Mouse (Mus musculus) retina, postnatal 1 day (tissue): Measurements from ENCODE around the gene Fbxo3.
"Not testable (repeated sequence)": the region's sequence is repeated elsewhere in the genome, so short reads cannot be mapped to it uniquely, and the experiment has no call there.

ENCODE experiments used
- DNase-seq: peaks from one replicate; pipeline ENCODE4 v3.0.0-alpha.2; 2012

Gene Fbxo3

GRCm38 (mm10) chr2:104038236-104038635 lies 10.7 kb downstream of the Fbxo3 start:
- DNase-seq: no peak

GRCm38 (mm10) chr2:104041632-104042031 lies 14.1 kb downstream of the Fbxo3 start:
- no peak for DNase-seq

- DNase-seq: no peak
Measured at GRCm38 (mm10) chr2:104042766-104043165, 15.2 kb downstream of the Fbxo3 start.

- DNase-seq: no peak
Measured at GRCm38 (mm10) chr2:104043624-104044478, 16.3 kb downstream of the Fbxo3 start.

GRCm38 (mm10) chr2:104044479-104045080 lies 17.1 kb downstream of the Fbxo3 start:
- DNase-seq: no peak

- no peak for DNase-seq
Measured at GRCm38 (mm10) chr2:104058381-104058780, 30.9 kb downstream of the Fbxo3 start.

GRCm38 (mm10) chr2:104058954-104059353 lies 31.4 kb downstream of the Fbxo3 start:
- no peak for DNase-seq

GRCm38 (mm10) chr2:104059786-104060185 lies 32.3 kb downstream of the Fbxo3 start:
- no peak for DNase-seq

- no peak for DNase-seq
Measured at GRCm38 (mm10) chr2:104060996-104061395, 33.5 kb downstream of the Fbxo3 start.

GRCm38 (mm10) chr2:104062665-104063064 lies 35.1 kb downstream of the Fbxo3 start:
- no peak for DNase-seq

GRCm38 (mm10) chr2:104064152-104064551 lies 36.6 kb downstream of the Fbxo3 start:
- no peak for DNase-seq

- DNase-seq: not testable (repeated sequence)
Measured at GRCm38 (mm10) chr2:104065526-104065925, 38.0 kb downstream of the Fbxo3 start, which contains the start of gene Gm10912. Gene Gm10912 (plus strand): TSS chr2:104065826.

GRCm38 (mm10) chr2:104068450-104068849 lies 40.9 kb downstream of the Fbxo3 start, which contains the start of gene Gm10799:
Gene Gm10799 (minus strand): TSS chr2:104068550.
- not testable (repeated sequence) for DNase-seq

- DNase-seq: peak; percentile 69
Measured at GRCm38 (mm10) chr2:104069704-104070185, 42.2 kb downstream of the Fbxo3 start, which contains the start of gene Cd59b. Gene Cd59b (plus strand): TSS chr2:104069849.

GRCm38 (mm10) chr2:104078285-104078684 lies 50.8 kb downstream of the Fbxo3 start:
- not testable (repeated sequence) for DNase-seq

- not testable (repeated sequence) for DNase-seq
Measured at GRCm38 (mm10) chr2:104081436-104082050, 54.0 kb downstream of the Fbxo3 start.

GRCm38 (mm10) chr2:104082474-104082873 lies 55.0 kb downstream of the Fbxo3 start:
- no peak for DNase-seq

- not testable (repeated sequence) for DNase-seq
Measured at GRCm38 (mm10) chr2:104084027-104084426, 56.5 kb downstream of the Fbxo3 start.

GRCm38 (mm10) chr2:104087562-104087961 lies 60.0 kb downstream of the Fbxo3 start:
- not testable (repeated sequence) for DNase-seq

GRCm38 (mm10) chr2:104093305-104093704 lies 65.8 kb downstream of the Fbxo3 start:
- no peak for DNase-seq

GRCm38 (mm10) chr2:104095741-104096213 lies 68.3 kb downstream of the Fbxo3 start, which contains the start of gene Cd59a:
Gene Cd59a (plus strand): TSS chr2:104095801.
- peak; percentile 76 for DNase-seq

- peak; percentile 6 for DNase-seq
Measured at GRCm38 (mm10) chr2:104096256-104096655, 68.7 kb downstream of the Fbxo3 start.

- DNase-seq: not testable (repeated sequence)
Measured at GRCm38 (mm10) chr2:104096796-104097195, 69.3 kb downstream of the Fbxo3 start.
